ENCODE assay signal across 8 mouse cellular contexts in the genomic region with DNA sequence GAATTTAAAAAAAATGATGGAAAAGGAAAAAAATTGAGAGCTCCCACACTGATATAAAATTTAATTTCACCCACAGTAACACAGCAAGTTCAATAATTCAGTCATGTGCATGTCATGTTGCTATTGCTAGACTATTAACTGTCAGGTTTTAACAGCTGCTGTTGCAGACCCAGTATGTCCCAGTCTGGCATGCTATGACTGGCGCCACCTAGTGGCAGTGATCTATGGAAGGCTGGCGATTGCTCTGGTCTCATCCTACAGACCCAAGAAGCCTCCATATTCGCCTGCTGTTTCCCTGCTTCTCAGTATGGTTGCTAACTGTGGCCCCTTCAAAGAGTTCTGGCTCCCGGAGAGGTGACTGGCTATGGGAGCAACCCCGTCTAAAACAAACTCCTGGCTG. TPM values are rescaled to one million over a fixed set of nuclear protein-coding genes. Genes with fewer than 3 reads are reported as not detected.
A peak's percentile ranks its signal among the peaks of the same experiment; 100 is the strongest.
DNase-seq lines count a peak whose midpoint lies in the region; ATAC-seq and TF ChIP-seq lines count a peak whose summit lies in the region.

No protein-coding gene starts in this region.

- H3K4me2 ChIP-seq in heart, embryonic 14.5 days (ENCODE audit: low read length), result no peak overlapping the region
- H3K4me2 ChIP-seq in kidney, postnatal 0 days (ENCODE audit: low read length), result no peak overlapping the region
- H3K4me2 ChIP-seq in liver, embryonic 13.5 days, result no peak overlapping the region
- H3K4me2 ChIP-seq in neural tube, embryonic 13.5 days, result no peak overlapping the region

- H3K4me3 ChIP-seq in heart, embryonic 14.5 days (ENCODE audit: control insufficient read depth in 1 of 2, insufficient read depth in 1 of 2, low read depth in 1 of 2, low read length in 2 of 2), result no peak overlapping the region
- no peak overlapping the region for H3K4me3 ChIP-seq in kidney, postnatal 0 days (replicated peaks; ENCODE audit: low read depth, low read length)
- no peak overlapping the region for H3K4me3 ChIP-seq in liver, embryonic 13.5 days (replicated peaks)
- H3K4me3 ChIP-seq in neural tube, embryonic 13.5 days, result no peak overlapping the region

- peak; percentile 87 for TF ChIP-seq CTCF in kidney, postnatal 0 days (IDR thresholded peaks at IDR 0.05; ENCODE audit: low read depth)

- no peak overlapping the region for H3K9ac ChIP-seq in heart, embryonic 14.5 days (ENCODE audit: low read length)
- no peak overlapping the region for H3K9ac ChIP-seq in kidney, postnatal 0 days (ENCODE audit: low read depth, low read length)
- H3K9ac ChIP-seq in liver, embryonic 13.5 days, result no peak overlapping the region
- no peak overlapping the region for H3K9ac ChIP-seq in neural tube, embryonic 13.5 days

- no peaks in the 10 kb centered on the region for H3K9me3 ChIP-seq in heart, embryonic 14.5 days (ENCODE audit: control insufficient read depth, low read length)
- no peaks in the 10 kb centered on the region for H3K9me3 ChIP-seq in kidney, postnatal 0 days (replicated peaks; ENCODE audit: low read length)
- no peaks in the 10 kb centered on the region for H3K9me3 ChIP-seq in liver, embryonic 13.5 days (replicated peaks)
- H3K9me3 ChIP-seq in neural tube, embryonic 13.5 days, result no peaks in the 10 kb centered on the region

- 4% methylated on average over 5 of the region's 5 CpGs for WGBS in heart, embryonic 14.5 days
- 8% methylated on average over 5 of the region's 5 CpGs for WGBS in kidney, postnatal 0 days
- 10% methylated on average over 5 of the region's 5 CpGs for WGBS in liver, embryonic 13.5 days (ENCODE audit: insufficient replicate concordance)
- WGBS in neural tube, embryonic 13.5 days, result 6% methylated on average over 5 of the region's 5 CpGs

- DNase-seq in CD4-positive helper T cell, adult 2 months (ENCODE audit: low read depth, low spot score), result peak; percentile 55
- peak; percentile 84 to 85 for DNase-seq in adrenal gland, postnatal 36 days
- DNase-seq in kidney, postnatal 0 days (ENCODE audit: low spot score), result peak; percentile 87
- DNase-seq in liver, embryonic 13.5 days, result peak; percentile 34
- peak; percentile 68 for DNase-seq in testis, postnatal 14 days (ENCODE audit: low spot score)

- no peak overlapping the region for H3K27ac ChIP-seq in heart, embryonic 14.5 days (replicated peaks in 1 of 2; ENCODE audit: control insufficient read depth in 1 of 2, insufficient read depth in 1 of 2, low read depth in 2 of 2, low read length in 2 of 2)
- H3K27ac ChIP-seq in kidney, postnatal 0 days, result no peak overlapping the region
- H3K27ac ChIP-seq in liver, embryonic 13.5 days, result no peak overlapping the region
- no peak overlapping the region for H3K27ac ChIP-seq in neural tube, embryonic 13.5 days (replicated peaks)

- H3K4me1 ChIP-seq in heart, embryonic 14.5 days (ENCODE audit: control insufficient read depth in 2 of 2, insufficient read depth in 2 of 2, low read length in 2 of 2), result no peaks in the 10 kb centered on the region
- H3K4me1 ChIP-seq in kidney, postnatal 0 days (replicated peaks; ENCODE audit: insufficient read depth, low read length), result no peaks in the 10 kb centered on the region
- no peaks in the 10 kb centered on the region for H3K4me1 ChIP-seq in liver, embryonic 13.5 days (replicated peaks)
- H3K4me1 ChIP-seq in neural tube, embryonic 13.5 days (replicated peaks), result no peaks in the 10 kb centered on the region

- no peaks in the 10 kb centered on the region for H3K27me3 ChIP-seq in heart, embryonic 14.5 days (ENCODE audit: control insufficient read depth, insufficient read depth, low read length)
- H3K27me3 ChIP-seq in kidney, postnatal 0 days (ENCODE audit: insufficient read depth, low read length), result no peaks in the 10 kb centered on the region
- H3K27me3 ChIP-seq in liver, embryonic 13.5 days, result no peaks in the 10 kb centered on the region
- no peaks in the 10 kb centered on the region for H3K27me3 ChIP-seq in neural tube, embryonic 13.5 days

- H3K36me3 ChIP-seq in heart, embryonic 14.5 days (ENCODE audit: control insufficient read depth, insufficient read depth, low read length), result no peaks in the 10 kb centered on the region
- no peaks in the 10 kb centered on the region for H3K36me3 ChIP-seq in kidney, postnatal 0 days (ENCODE audit: insufficient read depth, low read length)
- H3K36me3 ChIP-seq in liver, embryonic 13.5 days, result no peaks in the 10 kb centered on the region
- H3K36me3 ChIP-seq in neural tube, embryonic 13.5 days, result no peaks in the 10 kb centered on the region

- ATAC-seq in erythroid progenitor cell, adult 5-6 weeks (replicated peaks; ENCODE audit: low FRiP score, poor library complexity, severe bottlenecking), result peak; percentile 65
- ATAC-seq in heart, embryonic 14.5 days (ENCODE audit: insufficient number of reproducible peaks, insufficient read depth, low FRiP score, low read depth), result 0 out of 2 replicates have a peak, but pooled peaks have one; percentile 50
- ATAC-seq in kidney, postnatal 0 days (replicated peaks; ENCODE audit: low FRiP score, low read depth), result peak; percentile 76
- ATAC-seq in liver, embryonic 13.5 days (ENCODE audit: low read depth), result peak; percentile 57; the same call in 1 of the 2 replicates
- ATAC-seq in neural tube, embryonic 13.5 days (ENCODE audit: low read depth), result 0 out of 2 replicates have a peak, but pooled peaks have one; percentile 69

RNA-seq across cellular contexts. Expression of a gene that starts 38.9 kb away (rescaled TPM):
- total RNA-seq in adrenal gland, postnatal 36 days (2021), result under 1 TPM; 0.36 TPM
- not detected in 2 replicates for total RNA-seq in erythroid progenitor cell, adult 5-6 weeks (2015; ENCODE audit: low replicate concordance)
- total RNA-seq in erythroid progenitor cell, adult 5-6 weeks (2017; ENCODE audit: low replicate concordance), result not detected in 2 replicates
- polyA plus RNA-seq in heart, embryonic 14.5 days (2014; fragmentation: Nextera tagmentation; extraction: Ambion mirVana), result 5.3 and 5.4 TPM in 2 replicates
- polyA plus RNA-seq in kidney, postnatal 0 days (2015; fragmentation: Nextera tagmentation; extraction: Ambion mirVana), result 2.0 and 2.4 TPM in 2 replicates
- polyA plus RNA-seq in liver, embryonic 13.5 days (2015; fragmentation: Nextera tagmentation; extraction: Ambion mirVana), result 0.09 and 0.18 TPM in 2 replicates
- polyA plus RNA-seq in neural tube, embryonic 13.5 days (2015; fragmentation: Nextera tagmentation; extraction: Ambion mirVana), result 7.0 and 8.5 TPM in 2 replicates

Comparison
In these comparisons a context has a peak if more than half of its experiments do, and no peak if none do; other contexts are left out.
1. DNase-seq: peak in every context shown above with its lines; median percentile 87 in kidney, postnatal 0 days; 84 in adrenal gland, postnatal 36 days; 68 in testis, postnatal 14 days; 55 in CD4-positive helper T cell, adult 2 months; 34 in liver, embryonic 13.5 days.